Mouse (Mus musculus): Measurements from ENCODE around the gene Itgb5.

- no peak for TF ChIP-seq POLR2A (IDR thresholded peaks at IDR 0.05; ENCODE audit: extremely low read depth, insufficient read depth, low read length)
- no peak for TF ChIP-seq CTCF (IDR thresholded peaks at IDR 0.05; ENCODE audit: extremely low read depth, insufficient read depth, low read length)
These were observed 97.9 kb downstream of the Itgb5 start for GRCm38 (mm10) chr16:33927263-33927824.
